In genomic region chr9:81632191-81632735, GRCm38 (mm10) we compare ENCODE assay signal across 8 mouse cellular contexts. TPM values are rescaled to one million over a fixed set of nuclear protein-coding genes. Genes with fewer than 3 reads are reported as not detected.
A peak's percentile ranks its signal among the peaks of the same experiment; 100 is the strongest.
DNase-seq lines count a peak whose midpoint lies in the region; ATAC-seq and TF ChIP-seq lines count a peak whose summit lies in the region.

No protein-coding gene starts in this region.

- intact Hi-C loops in heart, postnatal 14 days (cut with DNase I) = no loop called here

- no peak overlapping the region for H3K27ac ChIP-seq in heart, embryonic 12.5 days (ENCODE audit: poor library complexity, severe bottlenecking)
- H3K27ac ChIP-seq in embryonic facial prominence, embryonic 15.5 days (replicated peaks) = no peak overlapping the region
- peak overlapping the region; percentile 76 for H3K27ac ChIP-seq in hindbrain, postnatal 0 days
- H3K27ac ChIP-seq in midbrain, embryonic 11.5 days (ENCODE audit: low read depth, low read length) = no peak overlapping the region

- H3K9ac ChIP-seq in heart, embryonic 12.5 days = peak overlapping the region; percentile 79
- H3K9ac ChIP-seq in embryonic facial prominence, embryonic 15.5 days = peak overlapping the region; percentile 44
- peak overlapping the region; percentile 62 for H3K9ac ChIP-seq in hindbrain, postnatal 0 days (replicated peaks; ENCODE audit: low read length)
- H3K9ac ChIP-seq in midbrain, embryonic 11.5 days (ENCODE audit: low read length) = peak overlapping the region; percentile 62

- no peak for DNase-seq in heart, postnatal 14 days
- DNase-seq in ES-CJ7 (ENCODE audit: low read depth, low spot score) = peak; percentile 17
- DNase-seq in hindbrain, postnatal 0 days (ENCODE audit: low spot score) = no peak
- DNase-seq in midbrain, embryonic 11.5 days (ENCODE audit: low spot score, missing footprints) = peak; percentile 94
- no peak for DNase-seq in spleen, adult 12 weeks (ENCODE audit: low spot score)
- DNase-seq in layer of hippocampus, adult 9-10 months (ENCODE audit: low spot score) = no peak

- peak overlapping the region; percentile 98 for H3K4me2 ChIP-seq in heart, embryonic 12.5 days
- peak overlapping the region; percentile 98 for H3K4me2 ChIP-seq in embryonic facial prominence, embryonic 15.5 days (replicated peaks)
- peak overlapping the region; percentile 99 for H3K4me2 ChIP-seq in hindbrain, postnatal 0 days (ENCODE audit: low read depth, low read length)
- H3K4me2 ChIP-seq in midbrain, embryonic 11.5 days = peak overlapping the region; percentile 99

- H3K4me3 ChIP-seq in heart, embryonic 12.5 days = peak overlapping the region; percentile 73
- H3K4me3 ChIP-seq in embryonic facial prominence, embryonic 15.5 days (replicated peaks) = peak overlapping the region; percentile 69
- peak overlapping the region; percentile 68 for H3K4me3 ChIP-seq in hindbrain, postnatal 0 days (ENCODE audit: low read length)
- H3K4me3 ChIP-seq in midbrain, embryonic 11.5 days (ENCODE audit: low read depth, low read length) = peak overlapping the region; percentile 64

- peaks cover 3% of the 10 kb centered on the region; the same call in 1 of the 2 replicates for H3K4me1 ChIP-seq in heart, embryonic 12.5 days (replicated peaks)
- peaks cover 30% of the 10 kb centered on the region for H3K4me1 ChIP-seq in embryonic facial prominence, embryonic 15.5 days
- 0 out of 2 replicates have a peak, but pooled peaks cover 5% of the 10 kb centered on the region for H3K4me1 ChIP-seq in hindbrain, postnatal 0 days (ENCODE audit: insufficient read depth, low read length)
- H3K4me1 ChIP-seq in midbrain, embryonic 11.5 days (ENCODE audit: control insufficient read depth, insufficient read depth, low read length) = peaks cover 8% of the 10 kb centered on the region

- under 1% methylated on average over 29 of the region's 31 CpGs for WGBS in heart, embryonic 12.5 days
- under 1% methylated on average over 31 of the region's 31 CpGs for WGBS in embryonic facial prominence, embryonic 15.5 days
- 1% methylated on average over 31 of the region's 31 CpGs for WGBS in hindbrain, postnatal 0 days
- 0% methylated on average over 31 of the region's 31 CpGs for WGBS in midbrain, embryonic 11.5 days

- no peak for TF ChIP-seq CTCF in hindbrain, postnatal 0 days (IDR thresholded peaks at IDR 0.05; ENCODE audit: low read depth)

- peaks cover 14% of the 10 kb centered on the region for H3K27me3 ChIP-seq in heart, embryonic 12.5 days (replicated peaks)
- peaks cover 27% of the 10 kb centered on the region for H3K27me3 ChIP-seq in embryonic facial prominence, embryonic 15.5 days
- 0 out of 2 replicates have a peak, but pooled peaks cover 4% of the 10 kb centered on the region for H3K27me3 ChIP-seq in hindbrain, postnatal 0 days (ENCODE audit: insufficient read depth, low read length)
- H3K27me3 ChIP-seq in midbrain, embryonic 11.5 days (ENCODE audit: control insufficient read depth, insufficient read depth, low read length) = peaks cover 24% of the 10 kb centered on the region

- H3K9me3 ChIP-seq in heart, embryonic 12.5 days (replicated peaks) = no peaks in the 10 kb centered on the region
- no peaks in the 10 kb centered on the region for H3K9me3 ChIP-seq in embryonic facial prominence, embryonic 15.5 days (replicated peaks)
- H3K9me3 ChIP-seq in hindbrain, postnatal 0 days (ENCODE audit: low read length) = no peaks in the 10 kb centered on the region
- H3K9me3 ChIP-seq in midbrain, embryonic 11.5 days (ENCODE audit: control insufficient read depth, low read length) = no peaks in the 10 kb centered on the region

- ATAC-seq in heart, embryonic 12.5 days (ENCODE audit: insufficient number of reproducible peaks, low FRiP score) = no peak
- ATAC-seq in embryonic facial prominence, embryonic 15.5 days (ENCODE audit: insufficient number of reproducible peaks, low FRiP score, low TSS enrichment, low read depth) = 0 out of 2 replicates have a peak, but pooled peaks have one; percentile 16
- ATAC-seq in hindbrain, postnatal 0 days = peak; percentile 17
- peak; percentile 20 for ATAC-seq in midbrain, embryonic 11.5 days (ENCODE audit: low FRiP score)

- H3K36me3 ChIP-seq in heart, embryonic 12.5 days = no peaks in the 10 kb centered on the region
- no peaks in the 10 kb centered on the region for H3K36me3 ChIP-seq in embryonic facial prominence, embryonic 15.5 days
- H3K36me3 ChIP-seq in hindbrain, postnatal 0 days (ENCODE audit: insufficient read depth, low read length) = no peaks in the 10 kb centered on the region
- H3K36me3 ChIP-seq in midbrain, embryonic 11.5 days (ENCODE audit: control insufficient read depth, insufficient read depth, low read length) = no peaks in the 10 kb centered on the region

RNA-seq across cellular contexts. Expression of gene Htr1b, which starts 1.4 kb away (rescaled TPM):
- polyA plus RNA-seq in heart, embryonic 12.5 days (2016; fragmentation: Nextera tagmentation; extraction: Ambion mirVana) = 1.2 and 1.6 TPM in 2 replicates
- under 1 TPM; 0.17 to 0.22 TPM for total RNA-seq in heart, postnatal 14 days (2021)
- 1.7 and 2.0 TPM in 2 replicates for polyA plus RNA-seq in embryonic facial prominence, embryonic 15.5 days (2015; fragmentation: Nextera tagmentation; extraction: Ambion mirVana)
- 25.6 and 30.4 TPM in 2 replicates for total RNA-seq in hindbrain, postnatal 0 days (2014; rRNA removed)
- 5.0 and 5.3 TPM in 2 replicates for polyA plus RNA-seq in hindbrain, postnatal 0 days (2015; fragmentation: Nextera tagmentation; extraction: Ambion mirVana)
- 0.41 and 0.44 TPM in 2 replicates for polyA plus RNA-seq in midbrain, embryonic 11.5 days (2014; fragmentation: Nextera tagmentation; extraction: Ambion mirVana)

Comparison
In these comparisons a context has a peak if more than half of its experiments do, and no peak if none do; other contexts are left out.
1. DNase-seq: peak in ES-CJ7 (single experiment) and midbrain, embryonic 11.5 days (single experiment); none in heart, postnatal 14 days (0 of 2), hindbrain, postnatal 0 days (single experiment), spleen, adult 12 weeks (single experiment) and layer of hippocampus, adult 9-10 months (single experiment).
2. Peak in every context shown above with its lines, with median percentiles within 50 percentile points of each other: H3K4me2 ChIP-seq, H3K4me3 ChIP-seq and H3K9ac ChIP-seq.